Mouse (Mus musculus) adrenal gland, postnatal 25 days (tissue): ENCODE data around the gene Mpg. TPM values are rescaled to one million over a fixed set of nuclear protein-coding genes. Genes with fewer than 3 reads are reported as not detected.
A peak's percentile ranks its signal among the peaks of the same experiment; 100 is the strongest.

Experiments
- DNase-seq: peaks from one replicate; pipeline ENCODE4 v3.0.0; 2021; ENCODE audit warnings: mixed read lengths
- total RNA-seq: library from RNA; stranded (reverse); gene quantifications from 2 replicates; pipeline ENCODE4 v1.2.3, GENCODE M21; 2021

The Mpg gene
- total RNA-seq, 1 experiment from 2014 or later, result 22.9 TPM

DNA sequence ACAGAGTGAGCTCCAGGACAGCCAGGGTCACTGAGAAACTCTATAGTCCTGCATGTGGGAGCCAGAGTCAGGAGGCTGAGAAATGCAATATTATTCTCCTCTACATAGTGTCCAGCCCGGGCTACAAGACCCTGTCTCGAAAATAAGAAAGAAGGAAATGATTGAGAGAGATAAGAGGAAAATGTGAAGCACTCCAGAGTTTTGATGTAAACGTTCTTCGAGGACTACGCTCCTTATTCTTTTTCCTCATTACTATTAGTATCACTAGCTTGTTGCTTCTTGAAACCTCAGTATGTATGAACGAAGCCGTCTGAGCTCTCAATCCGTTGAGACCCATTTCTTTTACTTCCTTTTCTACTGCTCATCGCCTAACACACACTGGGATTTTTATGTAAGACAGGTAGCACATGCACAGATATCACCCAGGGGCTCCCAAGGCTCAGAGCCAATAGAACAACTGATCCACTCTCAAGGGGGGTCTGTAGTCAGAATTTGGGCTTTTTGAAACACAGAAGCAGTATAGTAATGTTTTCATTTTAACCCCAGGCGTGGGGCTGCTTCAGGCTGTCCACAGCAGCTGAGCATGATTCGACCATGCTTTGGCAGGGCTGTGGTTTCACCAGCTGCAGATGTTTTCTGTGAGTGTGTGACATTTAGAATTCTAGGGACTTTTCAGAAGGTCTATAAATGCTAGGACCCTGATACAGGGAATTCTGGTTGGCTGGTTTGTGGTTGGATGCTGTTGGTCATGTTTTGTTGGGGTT lies 24.2 kb upstream of the Mpg start:
- DNase-seq, result no peak

GRCm38 (mm10) chr11:32205058-32205873 lies 21.0 kb upstream of the Mpg start, which contains the start of gene Snrnp25:
Gene Snrnp25 (plus strand): TSS chr11:32205415.
- peak; percentile 95 for DNase-seq

- no peak for DNase-seq
Measured at GRCm38 (mm10) chr11:32210623-32211022, 15.7 kb upstream of the Mpg start.

DNA sequence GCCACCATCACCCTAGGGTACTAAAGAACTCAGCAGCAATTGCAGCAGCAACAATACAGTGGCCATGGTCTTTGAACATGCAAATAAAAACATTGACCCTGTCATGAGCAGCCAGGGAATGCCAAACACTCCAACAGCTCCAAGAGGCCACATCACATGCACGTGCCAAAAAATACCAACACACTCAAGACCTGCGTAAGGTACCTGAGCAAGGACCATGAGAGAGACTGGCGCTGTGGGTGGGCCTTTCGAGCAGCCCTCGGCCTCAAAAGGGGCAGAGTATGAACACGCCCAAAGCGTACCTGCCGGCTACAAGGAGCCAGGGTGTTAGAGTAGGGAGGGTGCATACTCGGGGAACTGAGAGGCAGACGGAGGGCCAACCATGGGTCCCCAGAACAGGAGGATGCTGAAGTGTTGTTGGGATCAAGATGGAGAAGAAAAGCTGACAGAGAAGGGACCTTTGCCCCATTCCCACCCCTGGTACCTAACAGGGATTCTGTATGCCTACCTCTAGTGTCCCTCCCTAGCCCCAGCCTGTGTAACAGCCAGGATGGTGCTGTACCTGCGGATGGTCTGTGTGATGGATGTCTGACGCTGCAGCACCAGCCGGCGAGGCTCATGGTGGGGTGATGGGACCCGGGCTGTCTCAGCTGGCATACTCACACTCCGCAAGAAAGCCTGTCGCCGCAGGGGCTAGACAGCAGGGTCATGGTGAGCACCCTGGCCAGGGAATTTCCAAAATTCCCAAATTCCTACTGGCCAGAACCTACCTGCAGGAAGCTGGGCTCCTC lies 10.7 kb upstream of the Mpg start:
- DNase-seq, result no peak

- DNase-seq, result peak; percentile 73
Measured at GRCm38 (mm10) chr11:32216851-32217250, 9.5 kb upstream of the Mpg start.

GRCm38 (mm10) chr11:32218501-32219050 lies 7.7 kb upstream of the Mpg start:
- no peak for DNase-seq

DNA sequence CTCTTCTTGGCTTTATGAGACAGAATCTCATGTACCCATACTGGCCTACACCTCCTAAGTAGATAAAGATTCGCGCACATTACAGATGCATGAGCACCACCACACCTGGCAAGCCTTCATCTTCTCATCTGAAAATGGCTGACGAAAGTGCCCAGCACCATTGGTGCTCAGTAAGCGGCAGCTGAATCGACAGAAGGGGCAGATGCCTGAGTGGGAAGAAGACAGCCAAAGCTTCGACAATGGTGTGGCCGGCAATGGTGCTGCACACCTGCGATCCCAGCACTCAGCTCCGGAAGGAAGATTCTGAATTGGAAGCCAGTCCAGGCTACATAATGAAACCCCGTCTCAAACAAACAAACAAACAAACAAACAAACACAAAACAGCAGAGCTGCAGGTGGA lies 7.0 kb upstream of the Mpg start:
- DNase-seq, result no peak

DNA sequence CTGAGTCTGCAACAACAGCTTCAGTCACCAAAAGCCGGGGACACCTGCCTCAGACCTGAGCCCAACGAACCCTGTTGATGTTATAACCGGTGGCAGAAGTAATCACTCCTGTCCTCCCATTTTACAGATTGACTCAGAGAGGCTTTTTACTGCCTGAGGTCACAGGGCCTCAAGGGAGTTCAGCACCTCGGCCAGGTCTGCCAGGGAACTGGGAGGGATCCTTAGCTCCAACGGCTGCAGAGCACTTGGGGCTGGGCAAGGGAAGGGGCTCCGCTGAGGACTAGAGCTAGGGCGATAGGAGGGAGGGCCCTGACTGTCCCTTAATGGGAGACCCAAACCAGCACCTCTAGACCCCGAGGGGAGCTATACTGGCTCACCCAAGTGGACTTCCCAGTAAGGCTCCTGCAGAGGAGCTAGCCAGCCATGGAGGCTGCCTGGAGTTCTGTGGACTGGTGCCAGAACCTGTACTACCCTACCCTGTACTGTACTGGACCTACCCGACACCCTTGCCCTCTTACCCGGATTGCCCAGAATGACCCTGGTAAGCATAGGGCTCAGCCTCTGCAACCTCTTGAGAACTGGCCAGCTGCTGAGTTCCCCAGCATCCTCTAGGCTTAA lies 5.6 kb upstream of the Mpg start:
- DNase-seq, result no peak

- peak; percentile 53 for DNase-seq
Measured at GRCm38 (mm10) chr11:32221225-32221950, 4.9 kb upstream of the Mpg start.

DNA sequence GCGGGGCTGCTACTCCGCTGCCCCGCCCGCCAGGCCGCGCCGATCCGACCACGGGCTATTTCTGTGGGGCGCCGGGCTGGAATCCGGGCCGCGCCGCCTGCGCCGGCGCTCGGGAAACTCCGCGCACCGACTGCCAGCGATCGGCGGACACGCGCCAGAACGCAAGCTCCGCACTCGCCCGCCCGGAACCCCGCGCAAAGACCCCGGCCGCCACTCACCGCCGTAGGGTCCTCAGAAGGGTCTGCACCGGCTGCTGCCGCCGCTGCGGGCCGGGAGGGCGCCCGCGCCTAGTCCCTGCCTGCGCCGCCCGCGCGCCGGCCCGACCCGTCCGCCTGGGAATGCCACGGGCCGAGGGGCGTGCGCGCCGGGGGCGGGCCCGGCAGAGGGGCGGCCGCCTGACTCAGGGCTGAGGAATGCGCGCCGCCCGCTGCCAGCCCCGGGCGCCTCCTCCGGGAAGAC lies 4.3 kb upstream of the Mpg start, which contains the start of gene Rhbdf1:
Rhbdf1 (minus strand) TSS at position 350 of the 459 bp plus-strand sequence.
- peak; percentile 79 for DNase-seq

- DNase-seq, result no peak
Measured at GRCm38 (mm10) chr11:32222570-32223194, 3.6 kb upstream of the Mpg start.

DNA sequence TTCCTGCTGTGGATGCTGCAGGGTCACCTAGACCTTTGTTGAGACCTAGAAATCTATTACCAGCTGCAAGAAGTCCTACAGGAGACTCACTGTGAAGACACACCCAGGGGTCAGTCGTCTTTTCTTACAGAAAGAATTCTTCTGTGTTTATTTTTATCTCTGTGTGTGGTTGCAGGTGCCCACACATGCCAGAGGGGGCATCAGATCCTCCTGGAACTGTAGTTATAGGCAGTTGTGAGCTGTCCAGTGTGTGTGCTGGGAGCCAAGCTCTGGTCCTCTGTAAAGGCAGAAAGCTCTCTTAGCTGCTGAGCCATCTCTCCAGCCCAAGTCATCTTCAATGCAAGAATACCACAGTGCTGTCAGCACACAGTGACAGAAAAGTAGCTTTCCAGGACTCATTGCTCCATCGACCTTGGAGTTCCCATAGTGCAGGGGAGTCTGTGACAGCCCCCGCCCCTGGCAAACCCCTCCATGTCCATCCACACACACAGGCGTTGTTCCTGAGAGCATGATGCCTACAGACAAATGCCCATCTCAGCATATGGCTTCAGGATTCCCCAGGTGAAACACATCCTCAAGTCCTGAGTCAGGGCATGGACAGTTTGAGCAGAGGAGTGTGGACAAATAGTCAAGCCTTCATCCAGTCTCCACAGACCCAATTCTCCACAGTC lies 2.9 kb upstream of the Mpg start:
- DNase-seq, result no peak

GRCm38 (mm10) chr11:32224468-32225139 lies 1.7 kb upstream of the Mpg start:
- DNase-seq, result peak; percentile 68

DNA sequence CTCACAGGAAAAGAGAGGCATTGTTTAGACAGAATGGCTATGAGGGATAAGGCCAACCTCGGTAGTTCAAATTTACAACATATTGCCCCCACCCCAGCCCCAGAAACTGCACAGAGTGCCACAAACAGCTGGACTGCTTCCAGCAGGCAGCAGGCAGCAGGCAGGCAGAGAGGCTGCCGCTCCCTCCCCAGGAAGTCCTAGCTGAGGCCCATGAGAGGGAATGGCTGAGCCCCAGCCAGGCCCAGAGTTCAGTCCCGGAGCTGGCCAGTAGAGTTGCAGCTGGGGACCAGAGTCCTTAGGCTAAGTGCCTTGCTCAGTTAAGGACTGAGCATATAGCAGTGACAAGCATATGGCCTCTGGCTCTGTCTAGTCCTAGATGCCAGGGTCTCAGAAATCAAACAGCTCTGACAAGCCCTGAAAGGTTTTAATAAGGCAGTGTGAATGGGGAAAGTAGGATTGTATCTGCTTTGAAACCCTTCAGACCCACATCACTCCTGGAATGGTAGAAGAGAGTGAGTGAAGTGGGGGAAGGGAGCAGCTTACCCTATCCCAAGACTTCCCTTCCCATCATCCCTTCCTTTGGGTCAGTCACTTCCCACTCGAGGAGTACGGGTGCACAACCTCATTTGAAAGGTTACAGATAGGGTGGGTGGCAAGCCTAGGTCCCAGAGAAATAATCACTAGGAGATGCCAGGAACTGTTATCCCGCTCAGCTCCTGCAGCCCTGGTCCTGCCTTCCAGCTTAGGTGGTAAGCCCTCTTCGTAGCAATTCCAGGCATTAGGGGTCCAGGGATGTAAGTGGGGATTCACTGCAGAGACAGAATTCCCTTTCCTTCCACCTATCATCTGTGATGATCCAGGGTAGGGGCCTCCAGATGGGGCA lies 842 bp upstream of the Mpg start:
- DNase-seq, result no peak

DNA sequence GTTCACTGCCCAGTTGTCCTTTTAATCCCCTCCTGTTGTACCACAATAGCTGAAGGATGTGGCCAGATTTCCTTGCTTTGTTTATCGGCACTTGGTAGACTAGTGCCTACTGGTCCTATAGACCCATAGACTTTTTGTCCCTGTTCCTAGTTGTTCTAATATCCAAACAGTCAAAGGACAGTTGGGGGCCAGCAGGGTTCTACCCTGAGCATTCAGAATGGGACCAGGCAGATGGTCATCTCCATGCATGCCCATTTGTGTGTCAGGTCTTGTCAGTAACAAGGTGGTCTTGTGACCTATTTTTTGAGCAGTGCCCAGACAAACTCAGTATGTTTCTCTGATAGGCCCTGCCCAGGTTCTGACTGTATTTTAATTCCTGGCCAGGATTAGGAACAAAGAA lies 736 bp downstream of the Mpg start:
- no peak for DNase-seq

- no peak for DNase-seq
Measured at GRCm38 (mm10) chr11:32227555-32227954, 1.2 kb downstream of the Mpg start.

DNA sequence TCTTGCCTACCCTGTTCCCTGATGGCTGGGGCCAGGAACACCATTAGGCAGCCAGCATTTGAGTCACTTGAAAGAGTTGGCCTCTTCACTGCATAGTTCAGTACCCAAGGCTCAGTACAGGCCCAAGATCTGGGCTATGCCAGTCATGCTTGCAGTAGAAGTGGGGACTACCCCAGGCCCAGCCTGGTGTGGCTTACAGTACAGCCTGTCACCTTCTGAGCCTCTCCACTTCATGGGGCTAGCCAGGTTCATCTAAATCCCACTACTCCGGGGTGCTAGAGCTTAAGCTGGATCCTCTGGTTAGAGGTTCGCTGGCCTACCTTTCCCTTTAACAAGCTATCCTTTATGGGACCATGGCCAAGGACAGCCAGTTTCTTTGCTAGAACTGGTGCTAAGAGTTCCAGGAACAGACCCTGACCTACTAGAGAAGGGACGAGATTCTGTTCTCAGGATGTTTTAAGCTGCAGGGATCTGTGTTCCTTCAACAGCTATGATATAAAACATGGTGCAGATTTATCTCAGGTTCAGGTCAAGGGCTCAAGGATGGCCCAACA lies 2.1 kb downstream of the Mpg start:
- no peak for DNase-seq

- DNase-seq, result no peak
Measured at GRCm38 (mm10) chr11:32230220-32230619, 3.9 kb downstream of the Mpg start.
